Mouse (Mus musculus) small intestine, adult 2 months (tissue): ENCODE measurements at regions not wholly inside any gene's neighbourhood (a gene's known extent, or its start where the extent isn't known, plus 50 kb on each side); places are given as distances from the start of the nearest gene placed in this dataset.

Experiments
- H3K27ac ChIP-seq: fragments of 200-500 bp; 2 replicates; pipeline ENCODE4 v1.5.1; 2012; ENCODE audit warnings: low read depth, low read length, control low read depth, inconsistent platforms; ENCODE audit not compliant: insufficient read depth
- H3K27me3 ChIP-seq: fragments of 200-500 bp; 2 replicates; pipeline ENCODE4 v1.6.1; 2012; ENCODE audit warnings: mild to moderate bottlenecking, moderate library complexity, low read length, inconsistent platforms; ENCODE audit not compliant: control insufficient read depth, insufficient read depth
- H3K36me3 ChIP-seq: fragments of 200-500 bp; 2 replicates; pipeline ENCODE4 v1.6.1; 2012; ENCODE audit warnings: mild to moderate bottlenecking, low read length, control low read depth, inconsistent platforms; ENCODE audit not compliant: control insufficient read depth, insufficient read depth
- H3K4me1 ChIP-seq: fragments of 200-500 bp; 2 replicates; pipeline ENCODE4 v1.6.1; 2012; ENCODE audit warnings: low read length, inconsistent platforms, mixed read lengths; ENCODE audit not compliant: control insufficient read depth, insufficient read depth, insufficient read length
- H3K4me3 ChIP-seq: fragments of 200-500 bp; 2 replicates; pipeline ENCODE4 v1.5.1; 2012; ENCODE audit warnings: low read depth, mild to moderate bottlenecking, control low read depth, inconsistent platforms, low read length, moderate library complexity
- CTCF ChIP-seq: fragments of 200-500 bp; IDR thresholded peaks from 2 replicates; pipeline ENCODE4 v1.5.1; 2012; ENCODE audit warnings: low read depth, mild to moderate bottlenecking, control low read depth, inconsistent platforms, low read length, moderate library complexity, mixed read lengths; ENCODE audit not compliant: insufficient replicate concordance, insufficient read length; ENCODE audit errors: extremely low read depth
- POLR2A ChIP-seq: fragments of 200-500 bp; IDR thresholded peaks from 2 replicates; pipeline ENCODE4 v1.6.1; 2012; ENCODE audit warnings: low read depth, mild to moderate bottlenecking, control low read depth, inconsistent platforms, low read length, moderate library complexity
- WGBS: fragments of 180-500 bp; shearing (Covaris S2); methylation state at CpG from one replicate; pipeline ENCODE4 v1.1.7; 2018; 5-methylcytosine and 5-hydroxymethylcytosine counted together

- H3K36me3 ChIP-seq = no peaks in the 10 kb centered on the region
- no peaks in the 10 kb centered on the region; the same call in 1 of the 2 replicates for H3K4me1 ChIP-seq
- 31% methylated on average over 15 of the region's 15 CpGs for WGBS
- H3K27me3 ChIP-seq = no peaks in the 10 kb centered on the region
- H3K27ac ChIP-seq = no peak overlapping the region
- H3K4me3 ChIP-seq = no peak overlapping the region
- no peak for TF ChIP-seq CTCF
- no peak for TF ChIP-seq POLR2A
Observed at GRCm38 (mm10) chr5:118999124-118999523, 438.6 kb downstream of the Med13l start.

GRCm38 (mm10) chr5:119005825-119006471 lies 445.5 kb downstream of the Med13l start:
- 13% methylated on average over 33 of the region's 34 CpGs for WGBS

GRCm38 (mm10) chr5:119010048-119010447 lies 449.6 kb downstream of the Med13l start:
- no peak overlapping the region for H3K27ac ChIP-seq
- no peak for TF ChIP-seq POLR2A
- no peak for TF ChIP-seq CTCF
- H3K4me3 ChIP-seq = no peak overlapping the region
- 73% methylated on average over 14 of the region's 14 CpGs for WGBS
- no peaks in the 10 kb centered on the region for H3K4me1 ChIP-seq
- no peaks in the 10 kb centered on the region for H3K36me3 ChIP-seq
- peaks cover 12% of the 10 kb centered on the region for H3K27me3 ChIP-seq

More at GRCm38 (mm10) chr5:119005825-119006471, 445.5 kb downstream of the Med13l start:
- Histone ChIP-seq H3K27ac (no peak overlapping the region), H3K4me1 (no peaks in the 10 kb centered on the region), H3K27me3 (peaks cover 14% of the 10 kb centered on the region), H3K4me3 (no peak overlapping the region), H3K36me3 (no peaks in the 10 kb centered on the region)
- TF ChIP-seq CTCF = no peak
- TF ChIP-seq POLR2A = no peak

GRCm38 (mm10) chr5:119015181-119015580 lies 454.7 kb downstream of the Med13l start:
- Histone ChIP-seq H3K36me3 (no peaks in the 10 kb centered on the region), H3K27me3 (no peaks in the 10 kb centered on the region), H3K27ac (no peak overlapping the region), H3K4me3 (no peak overlapping the region), H3K4me1 (no peaks in the 10 kb centered on the region)
- 88% methylated on average over 5 of the region's 5 CpGs for WGBS
- TF ChIP-seq POLR2A = no peak
- no peak for TF ChIP-seq CTCF

- no peak for TF ChIP-seq POLR2A
- no peak for TF ChIP-seq CTCF
- Histone ChIP-seq H3K4me1 (no peaks in the 10 kb centered on the region), H3K36me3 (no peaks in the 10 kb centered on the region), H3K4me3 (no peak overlapping the region), H3K27ac (no peak overlapping the region), H3K27me3 (no peaks in the 10 kb centered on the region)
- WGBS = 76% methylated on average over 15 of the region's 15 CpGs
Observed at GRCm38 (mm10) chr5:119015606-119016255, 455.3 kb downstream of the Med13l start.

GRCm38 (mm10) chr5:119016420-119016819 lies 455.9 kb downstream of the Med13l start:
- WGBS = 67% methylated on average over 4 of the region's 4 CpGs
- no peak overlapping the region for H3K27ac ChIP-seq
- H3K36me3 ChIP-seq = no peaks in the 10 kb centered on the region
- no peaks in the 10 kb centered on the region for H3K27me3 ChIP-seq
- H3K4me1 ChIP-seq = no peaks in the 10 kb centered on the region
- H3K4me3 ChIP-seq = no peak overlapping the region
- no peak for TF ChIP-seq POLR2A
- no peak for TF ChIP-seq CTCF

- TF ChIP-seq CTCF = no peak
- TF ChIP-seq POLR2A = no peak
- Histone ChIP-seq H3K4me3 (no peak overlapping the region), H3K4me1 (peaks cover 6% of the 10 kb centered on the region; the same call in 1 of the 2 replicates), H3K36me3 (no peaks in the 10 kb centered on the region), H3K27ac (no peak overlapping the region), H3K27me3 (no peaks in the 10 kb centered on the region)
- 82% methylated on average over 8 of the region's 8 CpGs for WGBS
Observed at GRCm38 (mm10) chr5:119023947-119024346, 463.5 kb downstream of the Med13l start.

GRCm38 (mm10) chr5:119032051-119032450 lies 471.6 kb downstream of the Med13l start:
- no peak overlapping the region for H3K4me3 ChIP-seq
- 83% methylated on average over 5 of the region's 5 CpGs for WGBS
- no peaks in the 10 kb centered on the region for H3K27me3 ChIP-seq
- TF ChIP-seq POLR2A (no peak), CTCF (no peak)
- no peak overlapping the region for H3K27ac ChIP-seq
- H3K4me1 ChIP-seq = no peaks in the 10 kb centered on the region
- H3K36me3 ChIP-seq = no peaks in the 10 kb centered on the region
